Mouse (Mus musculus): ENCODE measurements at regions not wholly inside any gene's neighbourhood (a gene's known extent, or its start where the extent isn't known, plus 50 kb on each side); places are given as distances from the start of the nearest gene placed in this dataset.

DNA sequence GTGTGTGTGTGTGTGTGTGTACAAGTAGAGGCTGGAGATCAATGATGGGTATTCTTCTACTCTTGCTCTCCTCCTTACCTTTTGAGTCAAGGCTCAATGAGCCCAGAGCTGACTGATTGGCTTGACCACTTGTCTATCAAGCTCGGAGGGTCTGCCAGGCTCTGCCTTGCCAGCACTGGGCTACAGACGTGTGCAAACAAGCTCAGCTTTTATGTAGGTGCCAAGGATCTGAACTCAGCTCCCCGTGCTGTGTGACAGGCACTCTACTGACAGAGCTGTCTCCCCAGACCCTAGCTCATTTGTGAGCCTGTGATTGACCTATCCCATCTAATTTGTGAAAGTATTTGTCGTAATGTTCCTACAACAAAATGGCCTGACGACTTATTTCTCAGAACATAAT lies 54.2 kb upstream of the Cdc42bpa start:
- DNase-seq, result no peak

- DNase-seq, result no peak
Measured at GRCm38 (mm10) chr1:179892711-179893110, 67.6 kb upstream of the Cdc42bpa start.

GRCm38 (mm10) chr1:179887921-179888320 lies 72.4 kb upstream of the Cdc42bpa start:
- no peak for DNase-seq

- DNase-seq, result no peak
Measured at GRCm38 (mm10) chr1:179881222-179881621, 77.7 kb upstream of the Ahctf1 start.

DNA sequence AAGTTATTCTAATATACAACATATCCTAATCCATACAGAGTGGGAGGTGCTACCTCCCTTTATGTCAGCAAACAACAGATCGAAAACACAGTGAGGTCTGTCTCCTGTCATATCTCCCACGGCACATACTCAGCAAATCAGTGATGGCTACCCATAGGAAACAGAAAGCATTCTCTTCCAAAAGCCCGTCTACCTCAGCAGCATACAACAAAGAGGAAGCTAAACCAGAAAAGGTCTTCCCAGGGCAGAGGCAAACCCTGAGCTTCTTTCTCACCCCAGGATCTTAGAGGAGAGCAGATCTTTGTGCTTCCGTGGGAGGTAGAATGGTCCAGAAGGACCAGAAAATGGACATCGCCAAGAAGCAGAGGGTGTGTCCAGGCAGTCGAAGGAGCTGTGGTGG lies 74.4 kb upstream of the Ahctf1 start:
- DNase-seq, result no peak

DNA sequence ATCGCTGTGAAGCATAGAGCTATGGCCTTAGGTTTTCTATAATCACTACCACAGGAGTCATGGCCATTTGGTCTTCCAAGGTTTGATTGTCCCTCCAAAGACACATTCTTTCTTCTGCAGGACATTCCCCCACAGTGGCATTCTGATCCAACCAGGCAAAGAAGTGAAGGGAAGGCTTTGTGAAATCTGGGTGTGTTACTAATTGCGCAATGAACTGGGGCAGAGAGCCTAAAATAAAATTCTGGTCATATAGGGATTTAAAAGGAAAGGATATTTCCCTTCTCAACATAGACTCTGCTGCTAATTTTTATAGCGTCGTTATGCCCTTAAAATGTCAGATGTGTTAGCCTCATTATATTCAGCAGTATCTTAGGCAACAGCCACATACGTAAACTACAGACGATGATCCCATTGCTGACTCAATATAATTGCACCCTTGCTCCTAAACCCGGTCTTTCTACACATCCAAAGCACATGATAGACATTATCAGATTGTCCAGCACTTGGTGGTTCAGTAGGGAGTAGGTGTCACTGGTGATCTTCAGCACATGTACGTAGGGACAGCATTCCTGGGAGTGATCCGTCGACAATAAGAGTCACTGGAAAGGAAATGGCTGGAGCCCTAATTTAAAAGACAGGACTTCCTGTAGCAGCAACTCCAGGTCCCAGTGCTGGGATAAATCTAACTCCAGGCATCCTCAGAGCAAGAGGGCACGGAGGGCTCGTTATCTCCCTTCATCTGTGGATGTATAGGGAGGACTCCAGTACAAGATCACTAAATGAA lies 70.5 kb upstream of the Ahctf1 start:
- no peak for DNase-seq

- peak; percentile 44 for DNase-seq
Measured at GRCm38 (mm10) chr1:179871961-179872360, 68.5 kb upstream of the Ahctf1 start.

GRCm38 (mm10) chr1:179868656-179869055 lies 65.2 kb upstream of the Ahctf1 start:
- no peak for DNase-seq

DNA sequence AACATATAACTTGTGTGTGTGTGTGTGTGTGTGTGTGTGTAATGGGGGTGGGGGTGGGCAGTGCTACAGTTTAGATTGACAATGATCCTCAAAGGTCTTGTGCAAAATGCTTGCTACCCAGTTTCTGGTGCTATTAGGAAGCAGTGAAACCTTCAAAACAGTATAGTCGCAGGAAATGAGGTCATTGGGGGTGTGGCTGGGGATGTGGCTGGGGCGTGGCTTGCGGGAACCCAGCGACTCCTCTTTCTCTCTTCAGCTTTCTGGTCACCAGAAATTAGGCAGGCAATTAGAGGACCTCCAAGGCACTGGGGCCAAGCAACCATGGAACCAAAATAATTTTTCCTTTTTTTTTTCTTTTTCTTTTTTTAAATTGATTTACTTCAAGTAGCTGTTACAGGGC lies 64.0 kb upstream of the Ahctf1 start:
- no peak for DNase-seq

GRCm38 (mm10) chr1:179866056-179866772 lies 62.7 kb upstream of the Ahctf1 start:
- no peak for DNase-seq

- DNase-seq, result no peak
Measured at GRCm38 (mm10) chr1:179865561-179865960, 62.1 kb upstream of the Ahctf1 start.

DNA sequence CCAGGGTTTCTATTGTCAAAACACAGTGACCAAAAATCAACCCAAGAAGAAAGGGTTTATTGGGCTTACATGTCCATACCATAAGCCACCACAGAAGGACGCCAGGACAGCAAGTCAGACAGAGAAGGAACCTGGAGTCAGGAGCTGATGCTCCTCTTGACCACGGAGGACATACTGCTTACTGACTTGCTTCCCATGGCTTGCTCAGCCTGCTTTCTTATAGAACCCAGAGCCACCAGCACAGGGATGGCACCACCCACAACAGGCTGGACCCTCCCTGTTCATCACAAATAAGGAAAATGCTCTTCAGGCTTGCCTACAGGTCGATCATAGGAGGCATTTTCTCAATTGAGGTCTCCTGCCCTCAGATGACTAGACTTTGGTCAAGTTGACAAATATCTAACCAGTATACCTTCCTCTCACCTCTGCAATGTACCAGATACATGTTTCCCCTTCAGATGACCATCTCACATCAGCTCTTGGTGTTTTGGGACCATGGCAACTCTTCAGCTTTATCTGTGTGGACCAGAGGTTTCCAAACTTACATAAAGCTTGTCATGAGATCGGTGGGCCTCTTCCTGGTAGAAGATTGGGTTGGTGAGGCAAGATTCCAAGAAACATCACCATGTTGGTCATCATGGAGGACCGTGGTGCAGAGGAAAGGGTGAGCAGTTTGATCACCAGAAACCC lies 61.2 kb upstream of the Ahctf1 start:
- DNase-seq, result no peak

- DNase-seq, result no peak
Measured at GRCm38 (mm10) chr1:179863420-179863819, 59.9 kb upstream of the Ahctf1 start.

DNA sequence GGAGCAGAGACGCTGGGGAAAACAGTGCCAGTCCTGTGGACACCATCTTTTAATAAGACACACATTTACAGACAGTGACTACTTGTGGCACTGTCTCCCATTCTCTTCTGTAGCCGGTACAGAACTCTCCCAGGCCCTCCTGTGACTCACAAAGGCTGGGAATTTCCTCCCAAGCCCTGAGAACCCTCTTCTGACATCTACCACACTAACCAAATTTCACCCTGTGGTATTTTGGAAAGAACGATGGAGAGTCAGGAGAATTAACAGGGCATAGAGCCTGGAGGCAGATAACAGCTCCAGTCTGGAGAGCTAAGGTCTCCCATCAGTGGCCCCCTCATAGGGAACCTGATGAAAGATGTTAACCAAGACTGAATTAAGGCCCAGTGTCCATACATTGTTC lies 59.5 kb upstream of the Ahctf1 start:
- DNase-seq, result no peak

DNA sequence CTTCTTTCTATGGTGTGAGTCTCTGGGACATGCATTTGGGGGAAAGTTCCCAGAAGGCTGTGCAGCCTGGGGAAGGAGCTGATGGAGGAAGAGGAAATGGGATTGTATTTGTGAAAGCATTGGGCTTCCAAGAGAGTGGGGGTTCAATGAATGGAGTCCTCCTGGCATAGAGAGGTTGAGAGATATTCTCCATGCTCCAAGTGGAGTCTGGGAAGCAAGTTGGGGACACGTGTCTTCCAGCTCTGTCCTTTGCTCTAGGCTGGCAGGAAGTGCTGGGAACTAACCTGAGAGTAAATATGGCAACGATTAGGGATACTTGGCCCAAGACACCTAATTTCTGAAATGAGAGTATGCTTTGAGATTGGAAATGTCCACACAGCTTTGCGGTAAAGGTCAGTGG lies 58.3 kb upstream of the Ahctf1 start:
- DNase-seq, result no peak

DNA sequence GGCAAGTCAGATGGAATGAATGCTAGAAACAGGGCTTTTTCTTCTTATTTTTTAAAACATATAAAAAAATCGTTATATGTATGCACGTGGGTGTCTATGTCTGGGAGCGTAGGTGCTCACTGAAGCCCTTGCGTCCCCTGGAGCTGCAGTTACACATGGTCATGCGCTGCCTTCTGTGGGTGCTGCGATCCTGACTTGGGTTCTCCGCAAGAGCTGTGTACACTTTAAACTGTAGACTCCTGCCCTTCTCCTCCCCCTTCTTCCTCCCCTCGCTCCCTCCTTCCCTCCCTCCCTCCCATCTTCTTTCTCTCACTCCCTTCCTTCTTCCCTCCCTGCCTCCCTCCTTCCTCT lies 56.0 kb upstream of the Ahctf1 start:
- no peak for DNase-seq

DNA sequence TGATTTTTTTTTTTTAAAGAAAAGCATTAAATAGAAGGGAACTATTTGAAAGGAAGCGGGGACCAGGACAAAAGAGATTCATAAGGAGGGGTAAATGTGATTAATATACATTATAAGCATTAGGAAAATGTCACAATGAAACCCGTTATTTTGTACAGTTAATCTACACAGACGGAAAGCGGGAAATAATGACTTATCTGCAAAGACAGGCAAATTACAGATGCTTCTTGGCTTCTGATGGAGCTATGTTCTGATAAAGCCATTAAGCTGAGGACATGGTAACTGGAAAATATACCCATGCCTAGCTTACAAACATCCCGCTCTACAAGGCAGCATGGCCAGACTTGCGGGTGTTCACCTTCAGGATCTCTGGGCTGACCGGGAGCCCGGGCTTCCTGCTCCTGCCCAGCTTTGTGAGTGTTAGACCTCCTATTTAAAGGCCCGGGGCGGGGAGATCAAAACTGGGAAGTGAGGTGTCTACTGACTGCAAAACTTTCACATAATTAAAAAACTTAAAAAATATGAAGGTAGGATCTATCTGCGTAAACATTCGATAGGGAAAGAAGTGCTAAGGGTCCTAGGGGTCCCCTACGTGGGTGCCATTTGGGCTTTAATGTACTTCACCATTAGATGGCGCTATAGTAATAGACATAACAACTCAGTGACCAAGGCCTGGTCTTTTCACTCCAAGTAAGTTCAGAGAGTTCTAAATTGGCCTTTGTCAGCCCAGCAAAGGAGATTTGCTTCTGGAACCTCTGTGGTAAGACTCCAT lies 55.5 kb upstream of the Ahctf1 start:
- DNase-seq, result peak; percentile 79

- DNase-seq, result no peak
Measured at GRCm38 (mm10) chr1:179854288-179854965, 50.9 kb upstream of the Ahctf1 start.

Measured in cerebellum, adult 9-10 months (tissue).